Mouse (Mus musculus) heart, postnatal 0 days (tissue): Measurements from ENCODE around the gene Tpx2. TPM values are rescaled to one million over a fixed set of nuclear protein-coding genes. Genes with fewer than 3 reads are reported as not detected.

Experiments
- ATAC-seq: fragments of 200-750 bp; cut with Nextera tagmentation; 2 replicates; pipeline ENCODE4 v1.8.0; 2017; ENCODE audit warnings: low read depth, moderate number of reproducible peaks, moderate library complexity; ENCODE audit not compliant: insufficient read depth
- DNase-seq: peaks from one replicate; pipeline ENCODE4 v3.0.0-alpha.2; 2016; ENCODE audit warnings: low spot score
- H3K27ac ChIP-seq: fragments of 300-500 bp; sonication (generic); 2 replicates; pipeline ENCODE4 v1.5.1; 2014; ENCODE audit warnings: low read depth, mild to moderate bottlenecking
- H3K27me3 ChIP-seq: fragments of 300-500 bp; sonication (generic); 2 replicates; pipeline ENCODE4 v1.6.1; 2014; ENCODE audit warnings: low read length, mixed read lengths; ENCODE audit not compliant: control insufficient read depth, insufficient read depth
- H3K36me3 ChIP-seq: fragments of 300-500 bp; sonication (generic); replicated peaks from 2 replicates; pipeline ENCODE4 v1.6.1; 2014; ENCODE audit warnings: low read length, mixed read lengths; ENCODE audit not compliant: control insufficient read depth, insufficient read depth
- H3K4me1 ChIP-seq: fragments of 300-500 bp; sonication (generic); 2 replicates; pipeline ENCODE4 v1.6.1; 2014; ENCODE audit warnings: antibody characterized with exemption; ENCODE audit not compliant: control insufficient read depth, insufficient read depth
- H3K4me2 ChIP-seq: fragments of 300-500 bp; sonication (generic); 2 replicates; pipeline ENCODE4 v1.6.1; 2014; ENCODE audit warnings: low read depth, mild to moderate bottlenecking, low read length, moderate library complexity
- H3K4me3 ChIP-seq: fragments of 300-500 bp; sonication (generic); 2 replicates; pipeline ENCODE4 v1.5.1; 2014; ENCODE audit warnings: low read depth, low read length
- H3K9ac ChIP-seq: fragments of 300-500 bp; sonication (generic); replicated peaks from 2 replicates; pipeline ENCODE4 v1.6.1; 2014; ENCODE audit warnings: low read depth, low read length, mixed read lengths
- H3K9me3 ChIP-seq: fragments of 300-500 bp; sonication (generic); replicated peaks from 2 replicates; pipeline ENCODE4 v1.6.1; 2016; ENCODE audit warnings: low read length; ENCODE audit not compliant: control insufficient read depth
- CTCF ChIP-seq: IDR thresholded peaks from 2 replicates; pipeline ENCODE4 v1.5.1; 2016; ENCODE audit warnings: antibody characterized with exemption, control low read depth, low read depth
- EP300 ChIP-seq: IDR thresholded peaks from 2 replicates; pipeline ENCODE4 v1.6.1; 2016; ENCODE audit warnings: antibody characterized with exemption, low read depth
- WGBS: fragments of 180-500 bp; shearing (Covaris S2); extraction: QIAGEN DNeasy Blood & Tissue Kit; methylation state at CpG from one replicate; pipeline ENCODE4 v1.1.7; 2014; 5-methylcytosine and 5-hydroxymethylcytosine counted together
- polyA plus RNA-seq: library from polyadenylated mRNA; unstranded; fragments of >200 nt; fragmentation: Nextera tagmentation; extraction: Ambion mirVana; gene quantifications from 2 replicates; pipeline ENCODE4 v1.2.1, GENCODE M21; 2015
- total RNA-seq: library from RNA; depleted of rRNA; stranded (reverse); fragments of >200 nt; gene quantifications from 2 replicates; pipeline ENCODE4 v1.2.3, GENCODE M21; 2014; ENCODE audit warnings: low replicate concordance

The Tpx2 gene
- total and polyA plus RNA-seq, 2 experiments from 2014 or later, result 8.1 to 15.1 TPM

GRCm38 (mm10) chr2:152878239-152878638 is 30.5 kb downstream of the Tpx2 start:
- TF ChIP-seq EP300, result no peak
- TF ChIP-seq CTCF, result no peak
- no peaks in the 10 kb centered on the region for H3K27me3 ChIP-seq
- H3K4me2 ChIP-seq, result no peak overlapping the region
- H3K27ac ChIP-seq, result no peak overlapping the region
- no peak for ATAC-seq
- H3K4me1 ChIP-seq, result no peaks in the 10 kb centered on the region
- H3K4me3 ChIP-seq, result no peak overlapping the region
- DNase-seq, result no peak
- no peak overlapping the region for H3K9ac ChIP-seq
- no peaks in the 10 kb centered on the region for H3K9me3 ChIP-seq
- peaks cover 87% of the 10 kb centered on the region for H3K36me3 ChIP-seq
- 90% methylated on average over 3 of the region's 3 CpGs for WGBS

- no peaks in the 10 kb centered on the region for H3K9me3 ChIP-seq
- no peak overlapping the region for H3K27ac ChIP-seq
- no peaks in the 10 kb centered on the region for H3K27me3 ChIP-seq
- 86% methylated on average over 13 of the region's 13 CpGs for WGBS
- H3K4me1 ChIP-seq, result no peaks in the 10 kb centered on the region
- TF ChIP-seq EP300 (no peak), CTCF (no peak)
- no peak for DNase-seq
- ATAC-seq, result no peak
- no peak overlapping the region for H3K4me3 ChIP-seq
- no peak overlapping the region for H3K9ac ChIP-seq
- peaks cover 88% of the 10 kb centered on the region for H3K36me3 ChIP-seq
- H3K4me2 ChIP-seq, result no peak overlapping the region
Measured at GRCm38 (mm10) chr2:152880898-152881297, 33.1 kb downstream of the Tpx2 start.

DNA sequence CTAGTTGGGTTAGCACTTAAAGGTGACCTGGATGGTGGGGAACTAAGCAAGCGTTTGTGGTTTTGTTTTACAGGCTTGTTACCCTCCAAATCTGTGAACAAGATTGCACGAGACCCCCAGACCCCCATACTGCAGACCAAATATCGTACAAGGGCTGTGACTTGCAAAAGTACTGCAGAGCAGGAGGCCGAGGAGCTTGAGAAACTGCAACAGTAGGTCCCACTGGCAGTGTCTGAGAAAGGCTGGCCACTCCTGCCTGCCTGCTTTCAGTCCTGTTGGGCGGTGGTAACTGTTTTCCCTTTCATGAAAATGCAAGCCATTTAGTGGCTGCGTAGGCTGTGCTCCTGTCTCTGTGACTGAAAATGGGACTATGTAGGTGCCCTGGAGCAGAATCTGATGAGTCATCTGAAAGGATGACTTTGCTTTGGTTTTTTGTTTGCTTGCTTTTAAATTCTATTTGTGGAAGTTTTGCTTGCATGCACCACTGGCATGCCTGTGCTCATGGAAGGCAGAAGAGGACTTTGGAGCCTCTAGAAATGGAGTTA is 36.4 kb downstream of the Tpx2 start:
- WGBS, result 91% methylated on average over 6 of the region's 6 CpGs
- H3K4me1 ChIP-seq, result no peaks in the 10 kb centered on the region
- H3K27ac ChIP-seq, result no peak overlapping the region
- H3K4me2 ChIP-seq, result no peak overlapping the region
- DNase-seq (no peak), ATAC-seq (no peak)
- H3K9ac ChIP-seq, result no peak overlapping the region
- TF ChIP-seq CTCF (no peak), EP300 (no peak)
- H3K36me3 ChIP-seq, result peaks cover 93% of the 10 kb centered on the region
- no peak overlapping the region for H3K4me3 ChIP-seq
- no peaks in the 10 kb centered on the region for H3K27me3 ChIP-seq
- no peaks in the 10 kb centered on the region for H3K9me3 ChIP-seq

DNA sequence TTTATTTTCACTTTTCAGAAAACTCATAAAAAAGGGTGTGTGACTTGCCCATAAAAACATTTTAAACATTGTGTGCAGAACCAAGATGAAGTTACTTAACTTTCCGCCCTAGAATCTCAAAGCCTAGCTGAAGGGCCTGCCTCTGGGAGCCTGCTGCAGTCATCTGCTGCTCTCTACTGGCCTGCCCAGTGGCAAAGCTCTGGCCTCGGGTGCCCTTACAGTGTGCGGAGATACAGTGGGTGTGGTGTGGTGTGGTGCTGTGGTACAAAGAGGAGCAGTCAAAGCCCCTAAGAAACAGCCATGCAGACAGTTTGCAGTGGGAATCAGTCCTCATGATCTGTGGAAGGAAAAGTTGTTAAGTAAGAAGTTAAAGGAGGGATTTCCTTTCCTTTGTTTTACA is 39.5 kb downstream of the Tpx2 start:
- Histone ChIP-seq H3K27ac (no peak overlapping the region), H3K4me2 (no peak overlapping the region), H3K36me3 (peaks cover 92% of the 10 kb centered on the region), H3K4me3 (no peak overlapping the region), H3K27me3 (no peaks in the 10 kb centered on the region), H3K9ac (no peak overlapping the region), H3K4me1 (no peaks in the 10 kb centered on the region), H3K9me3 (no peaks in the 10 kb centered on the region)
- no peak for DNase-seq
- 81% methylated on average over 3 of the region's 3 CpGs for WGBS
- ATAC-seq, result no peak
- no peak for TF ChIP-seq EP300
- no peak for TF ChIP-seq CTCF

- ATAC-seq (no peak), DNase-seq (no peak)
- no peaks in the 10 kb centered on the region for H3K9me3 ChIP-seq
- 93% methylated on average over 5 of the region's 5 CpGs for WGBS
- TF ChIP-seq EP300, result no peak
- TF ChIP-seq CTCF, result no peak
- no peak overlapping the region for H3K4me3 ChIP-seq
- H3K4me1 ChIP-seq, result no peaks in the 10 kb centered on the region
- no peak overlapping the region for H3K4me2 ChIP-seq
- H3K27ac ChIP-seq, result no peak overlapping the region
- H3K9ac ChIP-seq, result no peak overlapping the region
- H3K36me3 ChIP-seq, result peaks cover 95% of the 10 kb centered on the region
- no peaks in the 10 kb centered on the region for H3K27me3 ChIP-seq
Measured at GRCm38 (mm10) chr2:152888774-152889173, 41.0 kb downstream of the Tpx2 start.

- no peak overlapping the region for H3K9ac ChIP-seq
- H3K27me3 ChIP-seq, result no peaks in the 10 kb centered on the region
- DNase-seq (no peak), ATAC-seq (no peak)
- H3K4me1 ChIP-seq, result no peaks in the 10 kb centered on the region
- H3K9me3 ChIP-seq, result no peaks in the 10 kb centered on the region
- no peak overlapping the region for H3K4me2 ChIP-seq
- TF ChIP-seq EP300 (no peak), CTCF (no peak)
- 89% methylated on average over 9 of the region's 9 CpGs for WGBS
- no peak overlapping the region for H3K27ac ChIP-seq
- H3K36me3 ChIP-seq, result peaks cover 50% of the 10 kb centered on the region
- no peak overlapping the region for H3K4me3 ChIP-seq
Measured at GRCm38 (mm10) chr2:152895834-152896233, 48.1 kb downstream of the Tpx2 start.
